Mouse (Mus musculus): ENCODE data around the gene Ddx3x. TPM values are rescaled to one million over a fixed set of nuclear protein-coding genes. Genes with fewer than 3 reads are reported as not detected.
"Not testable (repeated sequence)": the region's sequence is repeated elsewhere in the genome, so short reads cannot be mapped to it uniquely, and the experiment has no call there.

The Ddx3x gene
- 100 to 1,000 TPM; 172 to 190 TPM for total RNA-seq (2021)
- long read RNA-seq, experiment 1, full-length matches to known transcripts = 15 of 32 reads
- long read RNA-seq, experiment 1, partial matches to known transcripts = 15 of 32 reads
- long read RNA-seq, experiment 1, other reads (novel, unspliced or antisense) = 2 of 32 reads
- long read RNA-seq, experiment 2, full-length matches to known transcripts = 14 of 28 reads
- long read RNA-seq, experiment 2, partial matches to known transcripts = 6 of 28 reads
- long read RNA-seq, experiment 2, other reads (novel, unspliced or antisense) = 8 of 28 reads

- intact Hi-C loops (cut with DNase I) = loop anchor here (1.0 to 10.0 kb wide), 6 partner anchors 38 to 404 kb away; no protein-coding TSS in a partner anchor
- Histone ChIP-seq H3K4me3 (peak within 1 kb of the TSS; percentile 96), H3K27ac (peak within 1 kb of the TSS; percentile 100)
- no peak; the same call in 1 of the 2 replicates for TF ChIP-seq CTCF (IDR thresholded peaks at IDR 0.05)
- DNase-seq (ENCODE audit: extremely low spot score in 1 of 2, low spot score in 2 of 2) = peak; percentile 86 to 93
Observed at GRCm38 (mm10) chrX:13280409-13281328, at the start of gene Ddx3x. Ddx3x (plus strand) TSS chrX:13280970.

DNA sequence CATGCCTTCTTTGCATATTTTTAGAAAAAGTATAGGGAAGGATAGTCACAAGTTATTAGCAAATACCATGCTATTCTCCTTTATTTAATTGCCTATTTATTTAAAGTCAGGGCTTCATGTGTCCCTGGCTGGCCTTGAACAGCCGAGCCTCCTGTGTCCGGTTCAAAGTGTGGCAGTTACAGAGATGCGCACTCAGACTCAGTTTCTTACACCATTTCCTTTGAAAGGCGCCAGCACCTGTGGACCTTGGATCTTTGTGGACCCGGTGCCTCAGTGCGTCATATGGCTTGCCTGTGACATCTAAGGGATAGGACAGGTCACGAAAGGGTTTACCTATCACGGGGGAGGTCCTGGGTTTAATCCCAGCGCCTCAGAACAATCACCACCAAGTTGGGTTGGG is 49.5 kb upstream of the Ddx3x start:
- TF ChIP-seq CTCF (IDR thresholded peaks at IDR 0.05) = no peak
- DNase-seq (ENCODE audit: extremely low spot score in 1 of 2, low spot score in 2 of 2) = no peak
- peak overlapping the region; percentile 50 for H3K4me3 ChIP-seq
- intact Hi-C loops (cut with DNase I) = no loop called here
- H3K27ac ChIP-seq = peak overlapping the region; percentile 76

DNA sequence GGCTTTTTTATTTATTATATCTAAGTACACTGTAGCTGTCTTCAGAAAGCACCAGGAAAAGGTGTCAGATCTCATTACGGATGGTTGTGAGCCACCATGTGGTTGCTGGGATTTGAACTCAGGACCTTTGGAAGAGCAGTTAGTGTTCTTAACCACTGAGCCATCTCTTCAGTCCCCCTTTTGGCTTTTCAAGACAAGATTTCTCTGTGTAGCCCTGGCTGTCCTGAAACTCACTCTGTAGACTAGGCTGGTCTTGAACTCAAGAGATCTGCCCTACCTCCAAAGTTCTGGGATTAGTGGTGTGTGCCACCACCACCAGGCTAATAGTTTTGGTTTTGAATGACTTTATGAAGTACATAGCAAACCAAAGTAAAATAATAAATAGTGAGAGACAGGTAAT is 47.9 kb upstream of the Ddx3x start:
- H3K27ac ChIP-seq; DNase-seq (ENCODE audit: extremely low spot score in 1 of 2, low spot score in 2 of 2); H3K4me3 ChIP-seq; intact Hi-C loops (cut with DNase I): not testable (repeated sequence)

- Histone ChIP-seq H3K4me3 (no peak overlapping the region), H3K27ac (no peak overlapping the region)
- TF ChIP-seq CTCF (IDR thresholded peaks at IDR 0.05) = no peak
- no peak for DNase-seq (ENCODE audit: extremely low spot score in 1 of 2, low spot score in 2 of 2)
- intact Hi-C loops (cut with DNase I) = no loop called here
Observed at GRCm38 (mm10) chrX:13233631-13234030, 47.1 kb upstream of the Ddx3x start.

GRCm38 (mm10) chrX:13234709-13235108 is 46.1 kb upstream of the Ddx3x start:
- Histone ChIP-seq H3K4me3 (no peak overlapping the region), H3K27ac (no peak overlapping the region)
- TF ChIP-seq CTCF (IDR thresholded peaks at IDR 0.05) = no peak
- intact Hi-C loops (cut with DNase I) = no loop called here
- no peak for DNase-seq (ENCODE audit: extremely low spot score in 1 of 2, low spot score in 2 of 2)

DNA sequence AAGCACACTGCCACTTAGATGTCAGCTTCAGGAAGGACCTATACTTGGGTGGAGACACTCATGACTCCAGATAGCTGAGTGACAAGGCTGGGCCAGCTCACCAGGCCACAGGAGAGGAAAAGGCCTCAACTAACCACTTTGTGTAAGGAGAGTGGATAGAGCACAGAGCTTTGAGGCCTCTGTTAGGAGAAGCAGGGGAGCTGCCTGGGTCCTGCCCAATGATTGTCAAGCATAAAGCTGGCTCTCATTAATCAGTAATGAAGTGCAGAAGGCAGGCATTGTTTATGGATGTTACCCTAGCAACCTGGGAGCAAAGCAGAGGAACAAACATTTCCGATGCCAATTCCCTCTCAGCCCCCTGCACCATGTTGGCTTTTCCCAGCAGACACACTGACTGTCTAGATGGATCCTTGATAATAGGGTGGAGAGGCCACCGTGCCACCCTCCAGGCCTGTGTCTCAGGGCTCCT is 44.6 kb upstream of the Ddx3x start:
- intact Hi-C loops (cut with DNase I) = no loop called here
- Histone ChIP-seq H3K27ac (no peak overlapping the region), H3K4me3 (no peak overlapping the region)
- no peak for TF ChIP-seq CTCF (IDR thresholded peaks at IDR 0.05)
- no peak for DNase-seq (ENCODE audit: extremely low spot score in 1 of 2, low spot score in 2 of 2)

DNA sequence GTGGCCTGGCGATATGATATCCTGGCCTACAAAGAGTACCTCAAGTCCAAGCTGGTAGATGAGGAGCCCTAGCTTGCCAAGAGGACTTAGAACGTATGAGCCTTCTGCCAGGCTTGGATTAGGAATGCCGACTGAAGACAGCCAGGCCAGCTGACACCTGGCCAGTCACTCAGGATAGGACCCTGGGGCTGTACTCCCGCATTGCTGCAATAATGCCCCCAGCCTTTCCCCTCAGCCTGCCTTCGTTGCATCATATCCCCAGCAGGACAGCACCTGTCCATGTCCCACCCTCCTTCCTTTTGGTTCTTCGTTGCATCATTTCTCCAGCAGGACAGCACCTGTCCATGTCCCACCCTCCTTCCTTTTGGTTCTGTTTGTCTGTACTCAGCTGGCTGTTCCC is 41.3 kb upstream of the Ddx3x start:
- intact Hi-C loops (cut with DNase I) = no loop called here
- Histone ChIP-seq H3K27ac (no peak overlapping the region), H3K4me3 (no peak overlapping the region)
- TF ChIP-seq CTCF (IDR thresholded peaks at IDR 0.05) = no peak
- no peak for DNase-seq (ENCODE audit: extremely low spot score in 1 of 2, low spot score in 2 of 2)

DNA sequence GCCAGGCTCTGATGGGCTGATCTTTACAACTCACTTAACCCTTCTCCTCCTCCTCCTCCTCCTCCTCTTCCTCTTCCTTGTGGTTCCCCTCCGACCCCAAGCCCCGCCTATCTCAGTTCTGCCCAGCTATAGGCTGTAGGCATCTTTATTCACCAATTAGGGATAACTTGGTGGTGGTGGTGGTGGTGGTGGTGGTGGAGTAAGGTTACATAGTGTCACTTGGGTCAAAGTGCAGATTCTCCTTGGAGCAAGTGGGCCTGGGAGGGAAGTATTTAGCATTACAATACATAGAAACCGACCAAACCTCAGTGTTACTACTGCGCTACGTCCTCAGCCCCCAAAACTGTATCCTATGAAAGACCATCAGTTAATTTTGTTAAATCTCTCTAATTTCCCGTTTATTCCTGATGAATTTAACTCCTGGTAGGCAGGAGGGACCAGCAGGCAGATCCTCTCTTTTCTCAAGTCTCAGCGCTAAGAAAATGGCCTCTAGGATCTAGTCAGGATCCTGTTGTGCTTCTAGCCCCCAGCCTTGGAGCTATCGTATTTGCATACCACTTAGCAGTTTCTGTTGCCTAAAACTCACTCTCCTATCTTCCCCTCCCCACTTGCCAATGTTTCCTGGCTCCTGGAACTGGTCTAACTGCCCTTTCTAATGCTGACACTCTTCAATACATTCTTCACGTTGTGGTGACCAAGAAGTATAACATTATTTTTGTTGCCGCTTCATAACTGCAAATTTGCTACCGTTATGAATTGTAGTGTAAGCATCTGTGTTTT is 39.9 kb upstream of the Ddx3x start:
- intact Hi-C loops (cut with DNase I) = loop anchor here (5.0 kb wide), 1 partner anchor 106 kb away; no protein-coding TSS in a partner anchor

DNA sequence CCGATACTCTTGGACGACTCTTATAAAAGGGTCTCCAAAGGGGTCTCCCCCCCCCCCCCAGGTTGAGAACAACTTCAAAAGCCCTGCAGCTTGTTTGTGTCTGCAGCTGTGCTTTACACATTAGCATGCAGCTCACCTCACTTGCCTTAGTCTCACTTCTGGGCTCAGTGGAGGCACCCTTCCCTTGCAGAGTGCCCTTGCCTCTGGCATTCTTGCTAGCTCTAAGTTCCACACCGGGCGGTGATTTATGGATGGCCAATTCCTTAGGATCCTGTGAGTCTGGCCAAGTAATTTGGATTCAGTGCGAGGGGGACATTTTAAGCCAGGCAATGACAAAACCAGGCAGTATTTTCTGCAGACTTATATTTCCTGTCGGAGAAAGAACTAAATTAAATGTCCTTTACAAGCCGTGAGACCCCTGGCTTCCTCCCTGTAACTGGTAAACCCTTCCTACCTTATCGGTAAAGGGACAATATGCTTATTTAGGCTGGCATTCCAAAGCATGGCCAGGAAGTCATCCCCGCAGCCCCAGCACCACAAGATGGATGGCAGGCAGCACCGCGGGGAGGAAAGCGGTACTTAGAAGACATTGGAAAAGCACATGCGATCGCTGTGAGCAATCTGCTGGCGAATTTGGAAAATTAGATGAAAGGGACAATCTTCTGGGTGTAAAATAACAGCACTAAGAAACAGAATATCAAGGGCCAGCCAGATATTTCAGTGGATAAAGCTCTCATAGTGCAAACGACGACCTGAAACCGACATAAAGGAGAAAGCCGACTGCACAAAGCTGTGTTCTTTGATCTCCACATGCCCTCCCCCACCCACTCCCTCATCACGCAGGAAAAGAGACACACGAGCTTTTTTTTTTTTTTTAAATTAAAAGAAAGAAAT is 39.1 kb upstream of the Ddx3x start:
- H3K27ac ChIP-seq = peak overlapping the region; percentile 84
- TF ChIP-seq CTCF (IDR thresholded peaks at IDR 0.05) = no peak
- DNase-seq (ENCODE audit: extremely low spot score in 1 of 2, low spot score in 2 of 2) = no peak
- intact Hi-C loops (cut with DNase I) = loop anchor here (1.0 to 5.0 kb wide), 3 partner anchors 39 to 219 kb away; partner anchors contain the start of gene Ddx3x
- H3K4me3 ChIP-seq = peak overlapping the region; percentile 46

More for the DNA sequence above, 39.9 kb upstream of the Ddx3x start:
- Histone ChIP-seq H3K4me3 (no peak overlapping the region), H3K27ac (peak overlapping the region; percentile 51; the same call in 1 of the 2 replicates)
- DNase-seq (ENCODE audit: extremely low spot score in 1 of 2, low spot score in 2 of 2) = no peak
- TF ChIP-seq CTCF (IDR thresholded peaks at IDR 0.05) = no peak

DNA sequence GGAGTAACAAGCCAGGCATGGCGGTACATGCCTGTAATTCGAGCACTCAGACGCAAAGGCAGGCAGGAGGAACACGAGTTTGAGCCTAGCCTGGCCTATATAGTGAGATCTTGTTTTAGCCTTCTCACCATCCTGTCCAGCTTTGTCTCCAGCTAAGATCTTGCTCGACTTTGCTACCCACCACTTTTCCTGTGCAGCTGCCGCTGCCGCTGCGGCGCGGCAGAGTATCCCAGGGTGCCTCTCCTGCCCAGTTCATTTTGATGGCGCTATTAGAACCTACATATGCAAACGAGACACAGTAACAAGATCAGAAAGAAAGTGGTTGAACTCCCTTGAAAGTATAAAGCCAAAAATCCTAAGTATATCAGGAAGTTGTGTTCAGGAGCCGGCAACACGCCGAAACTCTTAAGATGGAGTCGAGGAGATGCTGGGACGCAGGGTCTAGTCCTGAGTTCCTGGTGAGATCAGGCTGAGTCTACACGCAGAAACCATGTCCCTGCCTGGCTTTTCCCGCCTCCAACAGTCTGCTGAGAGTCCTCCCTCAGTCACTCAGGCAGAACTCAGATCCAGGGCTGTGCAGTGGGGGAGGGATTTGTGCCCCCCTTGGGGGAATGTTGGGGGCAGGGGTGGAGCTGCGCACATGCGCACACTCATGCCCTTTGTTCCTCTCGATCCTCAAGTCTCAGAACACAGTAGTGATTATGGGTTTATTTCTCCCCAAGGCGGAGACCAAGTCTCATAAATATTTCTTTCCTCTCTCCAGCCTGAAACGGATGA is 38.3 kb upstream of the Ddx3x start:
- H3K4me3 ChIP-seq = peak overlapping the region; percentile 46
- H3K27ac ChIP-seq = peak overlapping the region; percentile 84
- TF ChIP-seq CTCF (IDR thresholded peaks at IDR 0.05) = no peak
- intact Hi-C loops (cut with DNase I) = loop anchor here (1.0 to 5.0 kb wide), 3 partner anchors 38 to 218 kb away; partner anchors contain the start of gene Ddx3x
- DNase-seq (ENCODE audit: extremely low spot score in 1 of 2, low spot score in 2 of 2) = peak; percentile 55 to 75
